Mouse (Mus musculus) urinary bladder, postnatal 25 days (tissue): Measurements from ENCODE around the gene C2cd4c.

Source experiments
- DNase-seq: peaks from one replicate; pipeline ENCODE4 v3.0.0; 2022; ENCODE audit warnings: low spot score

The C2cd4c gene

GRCm38 (mm10) chr10:79578891-79579290, 34.9 kb downstream of the C2cd4c start:
- DNase-seq: no peak

- DNase-seq: no peak
These were observed 35.5 kb downstream of the C2cd4c start for GRCm38 (mm10) chr10:79578276-79578675.

- DNase-seq: no peak
These were observed 36.4 kb downstream of the C2cd4c start for GRCm38 (mm10) chr10:79577376-79577775.

GRCm38 (mm10) chr10:79575754-79576153, 38.1 kb downstream of the C2cd4c start:
- DNase-seq: no peak

GRCm38 (mm10) chr10:79574796-79575195, 39.0 kb downstream of the C2cd4c start:
- DNase-seq: no peak

- DNase-seq: no peak
These were observed 39.5 kb downstream of the C2cd4c start for GRCm38 (mm10) chr10:79574350-79574749.

- DNase-seq: no peak
These were observed 40.2 kb downstream of the C2cd4c start for GRCm38 (mm10) chr10:79573611-79574010.

- no peak for DNase-seq
These were observed 42.5 kb downstream of the C2cd4c start for GRCm38 (mm10) chr10:79571314-79571713.

- no peak for DNase-seq
These were observed 43.9 kb downstream of the C2cd4c start for GRCm38 (mm10) chr10:79569921-79570320.

- no peak for DNase-seq
These were observed 54.1 kb downstream of the C2cd4c start for GRCm38 (mm10) chr10:79559716-79560115.

- DNase-seq: no peak
These were observed 56.3 kb downstream of the C2cd4c start for GRCm38 (mm10) chr10:79557496-79557895.

GRCm38 (mm10) chr10:79556951-79557350, 56.9 kb downstream of the C2cd4c start:
- no peak for DNase-seq
